Mouse (Mus musculus) CH12.LX (cell line): ENCODE results near the gene Evx2.

Experiments
- MYC ChIP-seq: IDR thresholded peaks from 2 replicates; pipeline ENCODE4 v1.6.1; 2011; ENCODE audit warnings: low read depth, mild to moderate bottlenecking, improper control_type of control experiment, low read length
- SMC3 ChIP-seq: IDR thresholded peaks from 2 replicates; pipeline ENCODE4 v1.6.1; 2011; ENCODE audit warnings: low read depth, low read length, improper control_type of control experiment
- USF2 ChIP-seq: conservative IDR thresholded peaks from 2 replicates; pipeline ENCODE4 v1.6.1; 2011; ENCODE audit warnings: low read depth, low read length, improper control_type of control experiment

GRCm38 (mm10) chr2:74690338-74690716 lies 31.0 kb upstream of the Evx2 start:
- TF ChIP-seq USF2, result no peak
- TF ChIP-seq SMC3, result no peak
- no peak for TF ChIP-seq MYC
